Mouse (Mus musculus): ENCODE data around the gene Tcf25. TPM values are rescaled to one million over a fixed set of nuclear protein-coding genes. Genes with fewer than 3 reads are reported as not detected.

Gene Tcf25
- polyA plus RNA-seq, 1 experiment from 2014 or later, result 186 TPM

DNA sequence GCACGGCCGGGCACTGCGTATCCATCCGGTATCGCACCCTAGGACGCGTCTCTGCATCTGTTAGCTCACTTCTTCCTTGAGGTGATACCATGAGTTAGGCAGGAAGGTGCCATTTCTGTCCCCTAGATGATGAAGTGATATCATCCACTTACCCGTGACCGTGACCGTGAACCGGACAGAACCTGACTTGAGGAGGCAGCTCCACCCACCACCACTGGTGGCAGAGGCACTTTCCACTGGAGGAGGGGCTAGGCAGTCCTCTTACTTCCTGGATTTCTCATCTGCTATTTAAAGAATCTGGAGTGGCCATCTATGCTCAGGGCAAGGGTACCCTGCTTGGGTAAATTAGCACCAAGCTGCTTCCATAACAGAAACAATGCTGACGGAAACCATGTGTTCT lies 30.1 kb upstream of the Tcf25 start:
- 88% methylated on average over 12 of the region's 12 CpGs for WGBS
- H3K9ac ChIP-seq (ENCODE audit: low read length), result no peak overlapping the region
- no peaks in the 10 kb centered on the region for H3K9me3 ChIP-seq (ENCODE audit: control insufficient read depth, low read length)
- DNase-seq (ENCODE audit: low spot score) (no peak), ATAC-seq (replicated peaks; ENCODE audit: low FRiP score) (no peak)
- H3K36me3 ChIP-seq (ENCODE audit: control insufficient read depth, insufficient read depth, low read length), result no peaks in the 10 kb centered on the region
- H3K27me3 ChIP-seq (ENCODE audit: control insufficient read depth, insufficient read depth, low read length), result no peaks in the 10 kb centered on the region
- no peak overlapping the region for H3K4me3 ChIP-seq (ENCODE audit: low read depth, low read length)
- no peak overlapping the region for H3K27ac ChIP-seq (ENCODE audit: low read depth, low read length)
- no peaks in the 10 kb centered on the region for H3K4me1 ChIP-seq (replicated peaks; ENCODE audit: control insufficient read depth, insufficient read depth, low read length)
- no peak overlapping the region for H3K4me2 ChIP-seq (ENCODE audit: low read depth, low read length, severe bottlenecking)

DNA sequence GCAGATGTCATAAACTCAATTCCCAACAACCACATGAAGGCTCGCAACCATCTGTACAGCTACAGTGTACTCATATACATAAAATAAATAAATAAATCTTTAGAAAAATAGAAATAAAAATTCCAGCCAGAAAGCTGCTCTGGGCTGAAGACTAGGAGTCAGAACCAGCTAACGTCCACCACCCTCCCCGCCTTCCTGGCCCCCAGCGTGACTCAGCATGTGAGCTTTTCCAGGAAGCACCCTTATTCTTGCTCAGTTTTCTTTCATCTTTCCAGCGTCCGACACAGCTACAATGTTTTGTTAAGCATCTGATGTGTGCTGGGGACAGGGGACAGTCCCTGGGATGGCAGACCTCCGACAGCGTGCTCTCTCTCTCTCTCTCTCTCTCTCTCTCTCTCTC lies 28.4 kb upstream of the Tcf25 start:
- Histone ChIP-seq H3K9me3 (ENCODE audit: control insufficient read depth, low read length) (no peaks in the 10 kb centered on the region), H3K9ac (ENCODE audit: low read length) (no peak overlapping the region), H3K4me3 (ENCODE audit: low read depth, low read length) (no peak overlapping the region), H3K27me3 (ENCODE audit: control insufficient read depth, insufficient read depth, low read length) (no peaks in the 10 kb centered on the region), H3K4me1 (replicated peaks; ENCODE audit: control insufficient read depth, insufficient read depth, low read length) (no peaks in the 10 kb centered on the region), H3K4me2 (ENCODE audit: low read depth, low read length, severe bottlenecking) (no peak overlapping the region), H3K36me3 (ENCODE audit: control insufficient read depth, insufficient read depth, low read length) (no peaks in the 10 kb centered on the region), H3K27ac (ENCODE audit: low read depth, low read length) (no peak overlapping the region)
- ATAC-seq (replicated peaks; ENCODE audit: low FRiP score) (no peak), DNase-seq (ENCODE audit: low spot score) (no peak)
- 88% methylated on average over 8 of the region's 8 CpGs for WGBS

DNA sequence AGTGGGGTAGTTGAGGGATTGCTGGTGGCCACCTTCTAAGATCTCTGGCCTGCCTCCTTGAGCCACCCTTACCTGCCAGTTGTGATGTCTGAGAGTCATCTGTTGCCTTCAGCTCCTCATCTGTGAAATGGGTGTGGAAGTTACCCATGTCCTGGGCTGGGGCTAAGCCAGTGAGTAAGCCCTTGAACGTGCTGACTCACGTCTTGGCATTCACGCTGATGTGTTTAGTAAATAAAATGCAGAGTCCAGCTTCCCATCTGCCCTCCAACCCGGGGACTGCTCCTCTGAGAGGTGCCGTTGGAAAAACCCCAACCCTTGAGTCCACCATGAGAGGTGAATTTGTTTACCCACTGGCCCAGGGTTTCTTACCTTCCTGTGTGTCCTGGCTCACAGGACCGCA lies 27.7 kb upstream of the Tcf25 start:
- ATAC-seq (replicated peaks; ENCODE audit: low FRiP score) (no peak), DNase-seq (ENCODE audit: low spot score) (no peak)
- no peak overlapping the region for H3K27ac ChIP-seq (ENCODE audit: low read depth, low read length)
- no peak overlapping the region for H3K4me2 ChIP-seq (ENCODE audit: low read depth, low read length, severe bottlenecking)
- no peak overlapping the region for H3K4me3 ChIP-seq (ENCODE audit: low read depth, low read length)
- no peaks in the 10 kb centered on the region for H3K27me3 ChIP-seq (ENCODE audit: control insufficient read depth, insufficient read depth, low read length)
- H3K9me3 ChIP-seq (ENCODE audit: control insufficient read depth, low read length), result no peaks in the 10 kb centered on the region
- no peaks in the 10 kb centered on the region for H3K4me1 ChIP-seq (replicated peaks; ENCODE audit: control insufficient read depth, insufficient read depth, low read length)
- no peaks in the 10 kb centered on the region for H3K36me3 ChIP-seq (ENCODE audit: control insufficient read depth, insufficient read depth, low read length)
- H3K9ac ChIP-seq (ENCODE audit: low read length), result no peak overlapping the region
- 92% methylated on average over 6 of the region's 6 CpGs for WGBS

DNA sequence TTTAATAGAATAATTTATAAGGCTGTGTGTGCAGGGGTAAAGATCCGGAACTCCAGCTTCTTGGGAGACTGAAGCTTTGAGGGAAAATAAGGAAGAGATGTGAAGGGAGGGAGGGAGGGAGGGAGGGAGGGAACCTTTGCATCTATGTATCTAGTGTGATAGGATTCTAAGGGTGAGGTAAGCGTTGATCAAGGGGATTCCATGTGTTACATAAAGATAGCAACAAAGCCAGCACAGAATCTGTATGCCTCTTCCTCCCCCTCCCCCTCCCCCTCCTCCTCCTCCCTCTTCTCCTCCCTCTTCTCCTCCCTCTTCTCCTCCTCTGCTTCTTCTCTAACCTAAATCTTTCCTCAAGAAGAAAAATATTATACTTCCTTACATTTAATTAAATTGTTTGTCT lies 26.3 kb upstream of the Tcf25 start:
- DNase-seq (ENCODE audit: low spot score), result no peak
- WGBS, result 80% methylated on average over 2 of the region's 2 CpGs

DNA sequence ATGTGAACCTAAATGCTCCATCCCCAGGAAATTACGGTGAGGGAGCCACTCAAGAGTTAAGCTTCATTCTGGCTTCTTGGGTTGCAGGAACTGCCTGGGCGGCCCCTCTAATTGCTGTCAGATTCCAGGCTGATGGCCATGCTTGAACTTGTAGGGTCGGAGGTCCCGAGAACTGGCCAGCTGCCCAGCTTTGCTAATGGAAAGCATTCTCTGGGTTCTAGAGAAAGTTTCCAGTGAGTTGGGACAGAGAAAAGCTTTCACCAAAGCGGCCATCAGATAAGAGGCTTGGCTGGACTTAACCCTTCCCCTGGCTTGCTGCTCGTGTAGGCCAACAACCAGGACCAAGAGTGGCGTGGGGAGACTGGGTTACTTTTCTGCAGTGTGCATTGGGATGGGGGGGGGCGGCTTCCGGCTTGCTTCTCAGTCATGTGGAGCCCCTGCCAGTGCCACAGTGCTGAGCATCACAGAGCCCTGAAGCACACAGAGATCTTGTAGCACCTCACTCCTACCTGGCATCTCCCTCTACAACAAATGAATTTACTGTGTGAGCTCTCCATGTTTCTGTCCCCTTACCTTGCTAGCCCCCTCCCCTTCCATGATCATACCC lies 25.2 kb upstream of the Tcf25 start:
- 73% methylated on average over 9 of the region's 9 CpGs for WGBS
- no peaks in the 10 kb centered on the region for H3K9me3 ChIP-seq (ENCODE audit: control insufficient read depth, low read length)
- H3K4me1 ChIP-seq (replicated peaks; ENCODE audit: control insufficient read depth, insufficient read depth, low read length), result peaks cover 2% of the 10 kb centered on the region; the same call in 1 of the 2 replicates
- ATAC-seq (replicated peaks; ENCODE audit: low FRiP score), result no peak
- H3K4me3 ChIP-seq (ENCODE audit: low read depth, low read length), result no peak overlapping the region
- DNase-seq (ENCODE audit: low spot score), result no peak
- no peak overlapping the region for H3K4me2 ChIP-seq (ENCODE audit: low read depth, low read length, severe bottlenecking)
- H3K9ac ChIP-seq (ENCODE audit: low read length), result no peak overlapping the region
- no peaks in the 10 kb centered on the region for H3K27me3 ChIP-seq (ENCODE audit: control insufficient read depth, insufficient read depth, low read length)
- no peak overlapping the region for H3K27ac ChIP-seq (ENCODE audit: low read depth, low read length)
- no peaks in the 10 kb centered on the region for H3K36me3 ChIP-seq (ENCODE audit: control insufficient read depth, insufficient read depth, low read length)

More for the DNA sequence above, 26.3 kb upstream of the Tcf25 start:
- Histone ChIP-seq H3K9me3 (ENCODE audit: control insufficient read depth, low read length) (no peaks in the 10 kb centered on the region), H3K4me3 (ENCODE audit: low read depth, low read length) (no peak overlapping the region), H3K27ac (ENCODE audit: low read depth, low read length) (no peak overlapping the region), H3K4me2 (ENCODE audit: low read depth, low read length, severe bottlenecking) (no peak overlapping the region), H3K27me3 (ENCODE audit: control insufficient read depth, insufficient read depth, low read length) (no peaks in the 10 kb centered on the region), H3K9ac (ENCODE audit: low read length) (no peak overlapping the region), H3K4me1 (replicated peaks; ENCODE audit: control insufficient read depth, insufficient read depth, low read length) (peaks cover under 1% of the 10 kb centered on the region; the same call in 1 of the 2 replicates), H3K36me3 (ENCODE audit: control insufficient read depth, insufficient read depth, low read length) (no peaks in the 10 kb centered on the region)
- ATAC-seq (replicated peaks; ENCODE audit: low FRiP score), result no peak

DNA sequence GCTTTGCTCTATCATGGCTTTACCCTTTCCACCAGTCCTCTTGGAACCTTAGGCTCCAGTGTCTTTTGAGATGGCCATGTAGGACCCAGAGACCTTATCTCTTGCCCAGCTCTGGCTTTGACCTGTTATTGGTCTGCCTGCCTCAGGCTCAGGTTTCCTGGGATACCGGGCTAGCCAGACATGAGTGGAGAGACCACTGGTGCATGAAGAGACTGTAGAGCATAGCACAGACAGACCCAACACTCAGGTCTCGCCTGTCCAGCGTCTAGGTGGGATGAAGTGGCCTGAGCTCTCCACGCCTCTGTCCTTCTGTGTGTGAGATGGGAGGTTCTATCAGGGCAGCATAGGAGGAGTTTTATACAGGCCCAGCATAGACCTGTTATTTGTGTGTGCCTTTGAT lies 24.5 kb upstream of the Tcf25 start:
- no peak for ATAC-seq (replicated peaks; ENCODE audit: low FRiP score)

DNA sequence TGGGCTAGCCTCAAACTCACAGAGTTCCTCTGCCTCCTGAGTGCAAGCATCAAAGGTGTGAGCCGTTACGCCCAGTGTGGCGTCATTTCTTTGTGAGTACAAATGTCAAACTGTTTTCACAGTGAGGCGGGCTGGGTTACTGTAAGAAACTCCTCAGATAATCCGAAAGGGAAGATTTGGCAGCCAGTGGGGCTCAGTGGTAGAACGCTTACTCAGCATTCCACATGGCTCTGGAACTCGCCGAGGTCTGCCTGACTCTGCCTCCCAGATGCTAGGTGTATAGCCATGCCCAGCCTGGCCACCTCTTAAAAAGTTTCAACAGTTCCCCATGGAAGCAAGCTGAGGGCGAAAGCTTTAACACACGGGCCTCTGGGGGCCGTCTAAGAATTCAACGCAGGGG lies 21.4 kb upstream of the Tcf25 start:
- no peak overlapping the region for H3K4me2 ChIP-seq (ENCODE audit: low read depth, low read length, severe bottlenecking)
- H3K9me3 ChIP-seq (ENCODE audit: control insufficient read depth, low read length), result no peaks in the 10 kb centered on the region
- H3K4me1 ChIP-seq (replicated peaks; ENCODE audit: control insufficient read depth, insufficient read depth, low read length), result peaks cover 2% of the 10 kb centered on the region; the same call in 1 of the 2 replicates
- 91% methylated on average over 12 of the region's 12 CpGs for WGBS
- H3K27me3 ChIP-seq (ENCODE audit: control insufficient read depth, insufficient read depth, low read length), result no peaks in the 10 kb centered on the region
- ATAC-seq (replicated peaks; ENCODE audit: low FRiP score) (no peak), DNase-seq (ENCODE audit: low spot score) (no peak)
- H3K36me3 ChIP-seq (ENCODE audit: control insufficient read depth, insufficient read depth, low read length), result no peaks in the 10 kb centered on the region
- H3K9ac ChIP-seq (ENCODE audit: low read length), result no peak overlapping the region
- H3K27ac ChIP-seq (ENCODE audit: low read depth, low read length), result no peak overlapping the region
- H3K4me3 ChIP-seq (ENCODE audit: low read depth, low read length), result no peak overlapping the region

More for the DNA sequence above, 24.5 kb upstream of the Tcf25 start:
- Histone ChIP-seq H3K4me1 (replicated peaks; ENCODE audit: control insufficient read depth, insufficient read depth, low read length) (peaks cover 2% of the 10 kb centered on the region; the same call in 1 of the 2 replicates), H3K27me3 (ENCODE audit: control insufficient read depth, insufficient read depth, low read length) (no peaks in the 10 kb centered on the region), H3K4me2 (ENCODE audit: low read depth, low read length, severe bottlenecking) (no peak overlapping the region), H3K36me3 (ENCODE audit: control insufficient read depth, insufficient read depth, low read length) (no peaks in the 10 kb centered on the region), H3K9me3 (ENCODE audit: control insufficient read depth, low read length) (no peaks in the 10 kb centered on the region), H3K27ac (ENCODE audit: low read depth, low read length) (no peak overlapping the region), H3K9ac (ENCODE audit: low read length) (no peak overlapping the region), H3K4me3 (ENCODE audit: low read depth, low read length) (no peak overlapping the region)
- WGBS, result 92% methylated on average over 4 of the region's 4 CpGs
- DNase-seq (ENCODE audit: low spot score), result no peak

DNA sequence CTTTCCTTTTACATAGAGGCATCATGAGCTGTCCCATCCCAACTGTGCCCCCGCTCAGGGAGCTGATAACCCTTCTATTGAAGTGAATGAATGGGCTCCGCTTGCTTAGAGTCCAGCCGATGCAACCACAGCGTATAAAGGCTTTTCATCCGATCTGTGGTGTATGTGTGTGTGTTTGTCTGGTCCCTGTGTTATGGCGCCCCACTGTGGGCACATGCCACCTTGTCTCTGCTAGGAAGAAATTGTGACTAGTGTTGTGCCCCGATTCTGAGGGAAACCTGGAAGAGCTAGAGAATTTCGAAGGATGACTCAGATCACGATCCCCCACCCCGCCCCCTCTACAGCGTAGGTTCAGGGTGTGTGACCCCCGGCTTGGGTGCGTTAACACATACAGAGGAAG lies 20.8 kb upstream of the Tcf25 start:
- Histone ChIP-seq H3K4me1 (replicated peaks; ENCODE audit: control insufficient read depth, insufficient read depth, low read length) (peaks cover 2% of the 10 kb centered on the region; the same call in 1 of the 2 replicates), H3K27ac (ENCODE audit: low read depth, low read length) (no peak overlapping the region), H3K9ac (ENCODE audit: low read length) (no peak overlapping the region), H3K4me3 (ENCODE audit: low read depth, low read length) (no peak overlapping the region), H3K36me3 (ENCODE audit: control insufficient read depth, insufficient read depth, low read length) (no peaks in the 10 kb centered on the region), H3K9me3 (ENCODE audit: control insufficient read depth, low read length) (no peaks in the 10 kb centered on the region), H3K4me2 (ENCODE audit: low read depth, low read length, severe bottlenecking) (no peak overlapping the region), H3K27me3 (ENCODE audit: control insufficient read depth, insufficient read depth, low read length) (no peaks in the 10 kb centered on the region)
- 56% methylated on average over 13 of the region's 13 CpGs for WGBS
- no peak for ATAC-seq (replicated peaks; ENCODE audit: low FRiP score)
- DNase-seq (ENCODE audit: low spot score), result peak; percentile 61

DNA sequence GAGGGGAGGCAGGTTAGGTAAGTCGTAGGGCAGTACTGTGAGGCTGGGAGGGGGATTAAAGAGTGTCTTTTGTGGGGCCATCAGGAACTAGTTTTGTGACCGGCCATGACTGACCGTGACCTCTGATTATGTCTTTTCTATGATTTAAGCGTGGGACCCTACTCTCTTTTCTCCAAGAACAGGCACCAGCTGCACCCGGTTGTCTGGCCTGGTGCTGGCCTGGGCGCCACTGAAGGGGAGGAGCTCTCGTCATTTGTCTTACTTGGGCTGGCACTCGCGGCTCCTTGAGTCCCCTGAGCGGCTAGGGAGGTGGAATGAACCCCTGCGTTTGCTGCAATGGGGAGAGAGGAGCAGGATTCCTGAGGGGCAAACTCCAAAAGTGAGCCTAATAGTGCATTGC lies 20.3 kb upstream of the Tcf25 start:
- Histone ChIP-seq H3K4me2 (ENCODE audit: low read depth, low read length, severe bottlenecking) (no peak overlapping the region), H3K27me3 (ENCODE audit: control insufficient read depth, insufficient read depth, low read length) (no peaks in the 10 kb centered on the region), H3K4me1 (replicated peaks; ENCODE audit: control insufficient read depth, insufficient read depth, low read length) (peaks cover 2% of the 10 kb centered on the region; the same call in 1 of the 2 replicates), H3K9me3 (ENCODE audit: control insufficient read depth, low read length) (no peaks in the 10 kb centered on the region), H3K36me3 (ENCODE audit: control insufficient read depth, insufficient read depth, low read length) (no peaks in the 10 kb centered on the region), H3K27ac (ENCODE audit: low read depth, low read length) (no peak overlapping the region), H3K9ac (ENCODE audit: low read length) (no peak overlapping the region), H3K4me3 (ENCODE audit: low read depth, low read length) (no peak overlapping the region)
- WGBS, result 57% methylated on average over 11 of the region's 11 CpGs
- DNase-seq (ENCODE audit: low spot score), result no peak
- ATAC-seq (replicated peaks; ENCODE audit: low FRiP score), result no peak

Data from forebrain, embryonic 11.5 days (tissue).